Mouse (Mus musculus) brain, embryonic 14.5 days (tissue): ENCODE results near the gene Spata20.

Experiments
- CTCF ChIP-seq: fragments of 200-500 bp; IDR thresholded peaks from 2 replicates; pipeline ENCODE4 v1.5.1; 2012; ENCODE audit warnings: inconsistent platforms, mild to moderate bottlenecking, moderate library complexity, borderline replicate concordance; ENCODE audit not compliant: insufficient read depth, insufficient read length; ENCODE audit errors: extremely low read depth
- POLR2A ChIP-seq: fragments of 200-500 bp; IDR thresholded peaks from 2 replicates; pipeline ENCODE4 v1.6.1; 2012; ENCODE audit warnings: mild to moderate bottlenecking, inconsistent platforms, borderline replicate concordance; ENCODE audit not compliant: poor library complexity, insufficient read depth, insufficient read length, severe bottlenecking; ENCODE audit errors: extremely low read depth

DNA sequence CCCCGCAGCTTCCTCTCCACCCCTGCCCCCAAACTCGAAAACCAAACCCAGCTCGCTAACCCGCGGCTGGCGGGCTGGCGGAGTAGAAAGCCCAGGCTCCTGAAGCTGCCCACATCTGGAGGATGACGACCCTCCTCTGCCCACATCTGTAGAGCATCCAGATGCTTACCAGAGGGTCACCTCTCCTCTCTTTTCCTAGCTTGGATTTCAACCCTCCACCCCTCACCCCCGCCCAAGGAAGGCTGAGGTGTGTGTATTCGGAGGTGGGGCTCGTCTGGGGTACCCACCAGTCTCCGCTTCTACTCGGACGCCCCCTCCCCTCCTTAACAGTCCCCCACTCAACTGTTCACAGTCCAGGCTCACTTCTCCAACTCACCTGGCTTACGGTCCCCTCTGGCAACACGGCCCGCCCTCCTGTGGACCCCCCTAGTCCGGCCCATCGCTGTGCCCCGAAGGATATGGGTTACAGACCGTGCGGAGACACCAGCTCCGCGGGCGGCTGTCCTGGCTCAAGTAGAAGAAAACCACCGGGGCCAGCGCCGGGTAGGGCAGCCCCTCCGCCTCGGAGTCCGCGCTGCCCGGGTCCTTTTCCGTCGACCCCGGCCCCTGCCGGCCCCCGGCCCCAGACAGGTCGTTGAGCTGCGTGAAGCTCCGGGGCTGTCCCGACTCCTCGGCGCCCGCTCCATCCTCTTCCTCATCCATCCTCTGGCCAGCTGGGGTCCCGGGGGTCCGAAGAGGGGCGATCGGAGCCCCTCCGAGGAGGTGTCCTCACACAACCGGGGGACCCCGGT lies 12.9 kb downstream of the Spata20 start:
- TF ChIP-seq CTCF (no peak), POLR2A (no peak)
